ENCODE assay signal across 17 mouse cellular contexts in genomic region chr2:154674008-154674407, GRCm38 (mm10). TPM values are rescaled to one million over a fixed set of nuclear protein-coding genes. Genes with fewer than 3 reads are reported as not detected.
A peak's percentile ranks its signal among the peaks of the same experiment; 100 is the strongest.
DNase-seq lines count a peak whose midpoint lies in the region; ATAC-seq lines count a peak whose summit lies in the region.
"Had no signal": no experiment of that assay in that cellular context is flagged by ENCODE, and none has a peak within 500 bp of the region (broad histone marks: within the 10 kb centered on the region; RNA-seq: fewer than 3 reads in every experiment).

No protein-coding gene starts in this region.

- H3K27ac ChIP-seq in heart, embryonic 13.5 days (replicated peaks) = peak overlapping the region; percentile 43
- peak overlapping the region; percentile 87 for H3K27ac ChIP-seq in embryonic facial prominence, embryonic 13.5 days
- H3K27ac ChIP-seq: forebrain, embryonic 15.5 days; left cerebral cortex, adult 2 months; liver, embryonic 13.5 days; neural tube, embryonic 13.5 days had no signal

- 54% methylated on average over 4 of the region's 4 CpGs for WGBS in heart, embryonic 13.5 days
- 31% methylated on average over 4 of the region's 4 CpGs for WGBS in embryonic facial prominence, embryonic 13.5 days

- H3K9me3 ChIP-seq in heart, embryonic 13.5 days = no peaks in the 10 kb centered on the region
- H3K9me3 ChIP-seq in embryonic facial prominence, embryonic 13.5 days = no peaks in the 10 kb centered on the region
- H3K9me3 ChIP-seq: forebrain, embryonic 15.5 days; G1E; liver, embryonic 13.5 days; neural tube, embryonic 13.5 days had no signal

- H3K9ac ChIP-seq in heart, embryonic 13.5 days = peak overlapping the region; percentile 3; the same call in 1 of the 2 replicates
- H3K9ac ChIP-seq in embryonic facial prominence, embryonic 13.5 days = no peak overlapping the region
- H3K9ac ChIP-seq: forebrain, embryonic 15.5 days; liver, embryonic 13.5 days; neural tube, embryonic 13.5 days had no signal

- no peaks in the 10 kb centered on the region for H3K27me3 ChIP-seq in heart, embryonic 13.5 days (replicated peaks)
- H3K27me3 ChIP-seq in embryonic facial prominence, embryonic 13.5 days = no peaks in the 10 kb centered on the region
- H3K27me3 ChIP-seq: forebrain, embryonic 15.5 days; liver, embryonic 13.5 days; neural tube, embryonic 13.5 days had no signal

- intact Hi-C loops in heart, postnatal 14 days (cut with DNase I) = no loop called here
- intact Hi-C loops in left cerebral cortex, postnatal 4 days (cut with DNase I) = no loop called here

- peaks cover 78% of the 10 kb centered on the region for H3K4me1 ChIP-seq in heart, embryonic 13.5 days
- peaks cover 54% of the 10 kb centered on the region for H3K4me1 ChIP-seq in embryonic facial prominence, embryonic 13.5 days

- no peak for DNase-seq in heart, postnatal 14 days
- peak; percentile 43 for DNase-seq in left cerebral cortex, postnatal 4 days
- DNase-seq in left cerebral cortex, adult 9 months (ENCODE audit: low spot score in 2 of 2) = no peak
- peak; percentile 17 for DNase-seq in Muller cell, postnatal 12 days (ENCODE audit: inconsistent ontology term)
- DNase-seq in T-cell, adult 2 months (ENCODE audit: low spot score) = no peak
- DNase-seq: adrenal gland, postnatal 36 days; cerebellum, postnatal 36 days; kidney, adult 8-10 months; liver, embryonic 13.5 days; thymus, adult 2 months had no signal

- no peak overlapping the region for H3K4me3 ChIP-seq in heart, embryonic 13.5 days
- no peak overlapping the region for H3K4me3 ChIP-seq in embryonic facial prominence, embryonic 13.5 days
- H3K4me3 ChIP-seq: forebrain, embryonic 15.5 days; left cerebral cortex, adult 2 months; liver, embryonic 13.5 days; neural tube, embryonic 13.5 days had no signal

- 0 out of 2 replicates have a peak overlapping the region, but pooled peaks have one; percentile 0 for H3K4me2 ChIP-seq in heart, embryonic 13.5 days
- H3K4me2 ChIP-seq in embryonic facial prominence, embryonic 13.5 days = peak overlapping the region; percentile 27
- H3K4me2 ChIP-seq: forebrain, embryonic 15.5 days; liver, embryonic 13.5 days; neural tube, embryonic 13.5 days had no signal

- ATAC-seq in heart, embryonic 13.5 days (ENCODE audit: extremely low read depth, insufficient number of reproducible peaks, low FRiP score, low TSS enrichment) = no peak
- 0 out of 2 replicates have a peak, but pooled peaks have one; percentile 56 for ATAC-seq in embryonic facial prominence, embryonic 13.5 days (ENCODE audit: insufficient number of reproducible peaks, insufficient read depth, low FRiP score, low TSS enrichment, low read depth)
- ATAC-seq: forebrain, embryonic 15.5 days; midbrain, embryonic 16.5 days had no signal

- peaks cover 16% of the 10 kb centered on the region for H3K36me3 ChIP-seq in heart, embryonic 13.5 days
- peaks cover 13% of the 10 kb centered on the region for H3K36me3 ChIP-seq in embryonic facial prominence, embryonic 13.5 days
- H3K36me3 ChIP-seq: forebrain, embryonic 15.5 days had no signal

RNA-seq across cellular contexts. Expression of gene Chmp4b, which starts 22.5 kb away (rescaled TPM):
- 22.3 and 22.8 TPM in 2 replicates for polyA plus RNA-seq in heart, embryonic 13.5 days (2015; fragmentation: Nextera tagmentation; extraction: Ambion mirVana)
- 100 to 1,000 TPM; 105 to 112 TPM for total RNA-seq in heart, postnatal 14 days (2021)
- 100 to 1,000 TPM; 182 to 201 TPM for total RNA-seq in left cerebral cortex, postnatal 4 days (2021)
- 32.8 and 34.7 TPM in 2 replicates for polyA plus RNA-seq in embryonic facial prominence, embryonic 13.5 days (2015; fragmentation: Nextera tagmentation; extraction: Ambion mirVana)

Comparison
In these comparisons a context has a peak if more than half of its experiments do, and no peak if none do; other contexts are left out.
1. DNase-seq: peak in left cerebral cortex, postnatal 4 days (single experiment) and Muller cell, postnatal 12 days (single experiment); none in heart, postnatal 14 days (0 of 2), left cerebral cortex, adult 9 months (0 of 2) and T-cell, adult 2 months (single experiment).